Mouse (Mus musculus): Measurements from ENCODE around the gene Fmn2.
A peak's percentile ranks its signal among the peaks of the same experiment; 100 is the strongest.

Fmn2 gene

GRCm38 (mm10) chr1:174501661-174502030 lies at the start of gene Fmn2:
TSS of gene Fmn2 (plus strand) at chr1:174501825.
- peak; percentile 86 to 90 for DNase-seq (ENCODE audit: low spot score in 2 of 2)

- DNase-seq (ENCODE audit: low spot score in 2 of 2) = no peak
These were observed 46.5 kb upstream of the Fmn2 start for GRCm38 (mm10) chr1:174455100-174455499.

- no peak for DNase-seq (ENCODE audit: low spot score in 2 of 2)
These were observed 36.2 kb upstream of the Fmn2 start for GRCm38 (mm10) chr1:174465385-174465784.

- no peak for DNase-seq (ENCODE audit: low spot score in 2 of 2)
These were observed 35.4 kb upstream of the Fmn2 start for GRCm38 (mm10) chr1:174466240-174466639.

GRCm38 (mm10) chr1:174469736-174470135 lies 31.9 kb upstream of the Fmn2 start:
- peak; percentile 35 to 60 for DNase-seq (ENCODE audit: low spot score in 2 of 2)

DNA sequence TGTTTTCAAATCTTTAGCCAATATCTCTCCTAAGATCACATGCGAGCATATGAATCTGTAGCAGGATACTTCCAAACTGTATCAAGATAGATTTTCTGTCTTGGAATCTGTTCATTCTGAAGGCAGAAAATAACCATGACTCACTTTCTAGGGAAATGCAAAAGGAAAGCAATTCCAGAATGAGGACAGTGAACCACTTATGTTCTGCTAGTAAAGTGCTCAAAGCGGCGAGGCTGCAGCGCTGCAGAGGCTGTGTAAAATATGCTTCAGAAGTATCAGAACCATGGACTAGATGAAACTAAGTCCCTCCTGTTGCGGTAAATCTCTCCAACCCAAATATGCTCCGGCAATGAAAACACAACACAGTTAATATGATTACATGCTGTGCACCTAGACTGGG lies 19.1 kb upstream of the Fmn2 start:
- DNase-seq (ENCODE audit: low spot score in 2 of 2) = peak in 1 of 2 experiments; percentile 49

GRCm38 (mm10) chr1:174500064-174500463 lies 1.6 kb upstream of the Fmn2 start:
- no peak for DNase-seq (ENCODE audit: low spot score in 2 of 2)

DNA sequence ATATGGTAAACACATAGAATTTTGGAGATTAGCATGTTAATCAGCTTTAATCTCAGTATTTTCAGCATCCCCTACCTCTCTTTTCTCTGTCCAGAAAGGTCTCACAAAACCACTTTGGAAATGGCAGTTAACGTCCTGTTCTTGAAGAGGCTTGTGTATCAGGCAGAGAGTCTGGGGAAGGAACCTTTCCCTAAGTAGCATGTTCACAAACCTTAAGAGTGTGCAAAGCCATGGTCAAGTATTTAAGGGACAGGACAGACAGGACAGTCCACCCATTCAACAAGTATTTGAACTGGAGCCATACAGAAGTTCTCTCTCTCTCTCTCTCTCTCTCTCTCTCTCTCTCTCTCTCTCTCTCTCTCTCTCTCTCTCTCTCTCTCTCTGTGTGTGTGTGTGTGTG lies 614 bp upstream of the Fmn2 start:
- no peak for DNase-seq (ENCODE audit: low spot score in 2 of 2)

GRCm38 (mm10) chr1:174502031-174502845 lies 613 bp downstream of the Fmn2 start:
- peak; percentile 71 to 75 for DNase-seq (ENCODE audit: low spot score in 2 of 2)

DNA sequence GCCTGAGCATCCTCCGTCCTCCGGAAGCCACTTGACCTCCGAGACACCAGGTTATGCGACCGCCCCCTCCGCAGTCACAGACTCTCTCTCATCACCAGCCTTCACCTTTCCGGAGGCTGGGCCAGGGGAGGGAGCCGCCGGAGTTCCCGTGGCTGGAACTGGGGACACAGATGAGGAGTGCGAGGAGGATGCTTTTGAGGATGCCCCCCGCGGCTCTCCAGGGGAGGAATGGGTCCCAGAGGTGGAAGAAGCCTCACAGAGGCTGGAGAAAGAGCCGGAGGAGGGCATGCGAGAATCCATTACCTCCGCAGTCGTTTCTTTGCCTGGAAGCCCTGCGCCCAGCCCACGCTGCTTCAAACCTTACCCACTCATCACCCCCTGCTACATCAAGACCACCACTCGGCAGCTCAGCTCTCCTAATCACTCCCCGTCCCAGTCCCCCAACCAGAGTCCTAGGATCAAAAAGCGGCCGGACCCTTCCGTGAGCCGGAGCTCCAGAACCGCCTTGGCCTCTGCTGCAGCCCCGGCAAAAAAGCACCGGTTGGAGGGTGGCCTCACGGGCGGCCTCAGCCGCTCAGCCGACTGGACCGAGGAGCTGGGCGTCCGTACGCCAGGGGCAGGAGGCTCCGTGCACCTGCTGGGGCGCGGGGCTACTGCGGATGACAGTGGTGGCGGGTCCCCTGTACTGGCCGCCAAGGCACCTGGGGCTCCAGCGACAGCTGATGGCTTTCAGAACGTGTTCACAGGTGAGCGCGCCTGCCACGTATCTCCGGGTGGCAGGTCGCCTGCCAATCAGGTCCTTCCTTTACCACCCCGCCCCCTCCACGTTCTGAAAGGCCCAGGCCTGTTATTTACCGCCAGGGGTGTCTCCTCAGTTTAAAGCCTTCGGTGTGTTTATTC lies 1.5 kb downstream of the Fmn2 start:
- peak; percentile 64 to 71 for DNase-seq (ENCODE audit: low spot score in 2 of 2)

GRCm38 (mm10) chr1:174508571-174509110 lies 7.0 kb downstream of the Fmn2 start:
- DNase-seq (ENCODE audit: low spot score in 2 of 2) = no peak

- peak in 1 of 2 experiments; percentile 53 for DNase-seq (ENCODE audit: low spot score in 2 of 2)
These were observed 11.8 kb downstream of the Fmn2 start for GRCm38 (mm10) chr1:174513419-174513818.

DNA sequence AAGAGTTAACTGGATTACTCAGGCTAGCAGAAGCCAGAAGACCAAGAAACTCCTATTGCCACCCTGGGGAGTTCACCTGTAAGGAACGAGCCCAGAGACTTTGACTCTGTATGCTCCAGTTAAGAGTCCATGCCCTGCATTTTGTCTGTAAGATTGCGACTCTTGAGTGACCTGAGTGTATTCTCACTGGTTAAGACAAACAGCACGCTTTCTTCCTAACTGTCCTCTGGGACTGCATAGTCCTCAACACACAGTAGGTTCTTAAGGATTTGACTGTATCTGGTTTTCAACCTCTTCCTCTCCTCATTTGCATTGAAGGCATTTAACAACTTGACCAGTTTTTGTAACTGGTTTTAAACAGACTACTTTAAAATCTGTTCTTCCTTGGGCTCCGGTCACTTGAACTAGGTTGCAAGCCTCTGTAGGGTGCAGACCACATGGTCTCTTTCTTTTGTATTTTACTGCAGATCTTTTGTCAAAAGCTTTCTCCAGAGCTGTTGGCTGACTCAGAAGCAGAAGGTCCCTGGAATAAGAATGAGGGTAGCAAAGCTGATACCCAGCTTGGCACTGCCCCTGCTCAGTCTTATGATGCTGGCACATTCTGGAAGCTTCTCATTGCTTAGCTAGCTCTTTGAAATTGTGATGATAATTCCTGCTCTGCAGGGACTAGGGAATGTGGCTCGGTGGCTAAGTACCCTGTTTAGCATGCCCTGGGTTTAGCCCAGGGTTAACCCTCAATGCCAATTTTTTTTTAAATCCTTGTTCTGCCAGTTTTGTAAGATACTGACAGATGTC lies 20.5 kb downstream of the Fmn2 start:
- peak; percentile 43 to 65 for DNase-seq (ENCODE audit: low spot score in 2 of 2)

DNA sequence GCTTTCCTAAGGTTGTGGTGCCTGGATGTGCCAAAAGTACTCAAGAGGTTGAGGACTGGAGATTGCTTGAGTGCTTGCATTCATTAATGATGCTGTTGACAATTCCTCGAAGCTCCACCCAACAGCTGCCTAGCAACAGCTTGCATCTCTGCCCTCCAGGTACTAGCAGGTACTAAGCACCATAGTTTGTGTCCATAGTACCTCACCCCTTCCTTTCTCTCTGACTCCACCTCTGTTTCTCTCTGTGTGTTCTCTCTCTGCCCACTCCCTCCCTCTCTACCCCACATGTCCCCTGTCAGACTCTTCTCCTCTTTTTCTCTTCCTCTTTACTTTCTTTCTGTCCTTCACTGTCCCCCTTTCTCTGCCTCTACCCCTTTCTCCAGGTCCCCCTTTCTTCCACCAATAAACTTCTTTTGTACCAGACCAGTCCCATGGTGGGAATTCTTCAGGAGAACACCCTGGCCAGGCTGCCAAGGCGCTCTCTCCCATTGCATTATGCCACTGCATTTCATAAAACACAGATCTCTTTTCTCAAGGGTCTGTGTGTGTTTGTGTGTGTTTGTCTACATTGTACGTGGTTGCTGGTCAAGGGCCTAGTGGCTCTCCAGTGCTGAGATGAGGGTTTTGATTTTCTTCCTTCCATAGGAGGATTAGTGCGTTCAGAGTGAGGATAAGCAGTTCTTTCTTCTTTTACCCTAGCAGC lies 21.3 kb downstream of the Fmn2 start:
- no peak for DNase-seq (ENCODE audit: low spot score in 2 of 2)

GRCm38 (mm10) chr1:174523512-174523828 lies 21.8 kb downstream of the Fmn2 start:
- DNase-seq (ENCODE audit: low spot score in 2 of 2) = no peak

DNA sequence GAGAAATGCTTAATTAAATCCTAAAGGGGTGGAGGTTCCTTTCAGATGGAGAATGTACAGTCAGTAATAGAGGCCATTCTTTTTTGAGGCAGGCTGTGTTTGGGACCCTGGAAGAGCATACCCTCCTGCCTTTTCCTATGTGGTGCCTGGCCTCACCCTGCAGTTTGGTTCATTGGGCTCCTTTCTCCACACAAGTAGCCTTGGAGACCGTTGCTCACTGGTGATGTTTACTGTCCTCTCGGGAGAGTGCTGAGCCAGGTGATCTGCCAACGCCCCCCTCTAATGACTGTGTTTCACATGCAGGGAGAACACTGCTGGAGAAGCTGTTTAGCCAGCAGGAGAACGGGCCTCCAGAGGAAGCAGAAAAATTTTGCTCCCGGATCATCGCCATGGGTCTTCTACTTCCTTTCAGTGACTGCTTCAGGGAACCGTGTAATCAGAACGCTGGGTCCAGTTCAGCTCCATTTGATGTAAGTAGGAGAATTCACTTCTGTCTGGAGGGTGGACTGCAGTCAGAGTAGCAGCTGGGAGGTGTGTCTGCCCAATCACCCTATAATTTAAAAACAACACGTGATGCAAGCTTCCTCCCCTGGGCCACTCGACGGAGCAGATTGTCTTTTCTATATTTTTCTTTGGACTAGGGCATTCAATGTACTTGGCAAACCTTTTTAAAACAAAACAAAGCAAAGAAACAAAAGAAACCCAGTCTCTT lies 35.3 kb downstream of the Fmn2 start:
- DNase-seq (ENCODE audit: low spot score in 2 of 2) = no peak

DNA sequence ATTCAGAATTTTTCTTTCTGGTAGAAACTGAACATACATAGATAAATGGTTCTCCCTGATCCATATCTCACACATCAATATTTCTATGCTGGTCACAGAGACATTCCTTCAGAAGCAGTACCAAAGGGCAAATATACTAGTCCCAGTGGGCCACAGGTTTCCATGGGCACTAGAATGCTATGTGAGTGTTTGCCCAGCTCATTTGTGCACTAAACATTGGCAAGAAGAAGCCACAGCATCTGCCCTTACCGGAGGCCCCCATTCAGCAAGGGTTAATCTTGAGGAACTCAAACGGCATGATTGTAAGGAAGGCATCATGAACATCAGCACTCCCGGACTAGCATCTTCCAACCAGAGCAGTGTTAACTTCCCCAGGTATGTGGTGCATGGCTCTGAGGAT lies 35.9 kb downstream of the Fmn2 start:
- no peak for DNase-seq (ENCODE audit: low spot score in 2 of 2)

- DNase-seq (ENCODE audit: low spot score in 2 of 2) = peak in 1 of 2 experiments; percentile 23
These were observed 46.7 kb downstream of the Fmn2 start for GRCm38 (mm10) chr1:174548291-174548690.

DNA sequence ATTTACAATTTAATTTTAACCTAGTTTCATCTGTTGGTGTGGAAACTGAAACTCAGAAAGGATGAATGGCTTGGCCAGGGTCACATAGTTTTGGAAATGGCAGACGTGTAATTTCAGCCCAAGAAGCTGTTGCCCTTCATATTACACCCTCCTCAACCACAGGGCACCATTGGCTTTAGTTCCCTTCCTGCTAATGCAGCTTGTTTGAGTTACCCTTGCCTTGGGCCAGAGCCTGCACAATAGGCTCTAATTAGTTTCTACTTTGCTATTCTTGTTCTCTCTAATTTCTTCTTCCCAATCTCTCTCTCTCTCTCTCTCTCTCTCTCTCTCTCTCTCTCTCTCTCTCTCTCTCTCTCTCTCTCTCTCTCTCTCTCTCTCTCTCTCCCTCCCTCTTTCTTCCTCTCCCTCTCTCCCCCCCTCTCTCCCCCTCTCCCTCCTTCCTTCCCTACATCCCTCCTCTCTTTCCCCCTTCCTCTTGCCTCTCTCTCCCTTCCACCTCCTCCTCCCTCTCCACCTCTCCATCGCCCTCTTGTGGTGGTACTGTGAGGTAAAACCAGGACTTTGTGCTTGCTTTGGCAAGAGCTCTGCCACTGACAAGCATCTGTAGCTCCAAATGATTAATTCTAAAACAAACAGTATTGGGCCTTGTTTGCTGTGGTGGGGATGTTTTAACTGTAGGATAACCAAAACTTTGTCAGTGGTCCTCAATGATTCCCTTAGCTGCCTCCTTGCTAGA lies 51.8 kb downstream of the Fmn2 start:
- peak; percentile 41 to 46 for DNase-seq (ENCODE audit: low spot score in 2 of 2)

GRCm38 (mm10) chr1:174555412-174555811 lies 53.8 kb downstream of the Fmn2 start:
- no peak for DNase-seq (ENCODE audit: low spot score in 2 of 2)

Data from frontal cortex, postnatal 36 days (tissue).